Mouse (Mus musculus) cerebellum, adult (tissue): Measurements from ENCODE around the gene Hdac9.
A peak's percentile ranks its signal among the peaks of the same experiment; 100 is the strongest.

Source experiments
- ATAC-seq: cut with Nextera tagmentation; 2 replicates; pipeline ENCODE4 v1.9.2; 2017; ENCODE audit warnings: mild to moderate bottlenecking, moderate library complexity, mixed read lengths; ENCODE audit not compliant: insufficient number of reproducible peaks, low FRiP score, low TSS enrichment

Hdac9 gene

GRCm38 (mm10) chr12:34722831-34723490, 193.9 kb downstream of the Hdac9 start:
- ATAC-seq, result no peak

GRCm38 (mm10) chr12:34720906-34721305, 196.0 kb downstream of the Hdac9 start:
- no peak for ATAC-seq

- no peak for ATAC-seq
These were observed 202.5 kb downstream of the Hdac9 start for GRCm38 (mm10) chr12:34714266-34714939.

DNA sequence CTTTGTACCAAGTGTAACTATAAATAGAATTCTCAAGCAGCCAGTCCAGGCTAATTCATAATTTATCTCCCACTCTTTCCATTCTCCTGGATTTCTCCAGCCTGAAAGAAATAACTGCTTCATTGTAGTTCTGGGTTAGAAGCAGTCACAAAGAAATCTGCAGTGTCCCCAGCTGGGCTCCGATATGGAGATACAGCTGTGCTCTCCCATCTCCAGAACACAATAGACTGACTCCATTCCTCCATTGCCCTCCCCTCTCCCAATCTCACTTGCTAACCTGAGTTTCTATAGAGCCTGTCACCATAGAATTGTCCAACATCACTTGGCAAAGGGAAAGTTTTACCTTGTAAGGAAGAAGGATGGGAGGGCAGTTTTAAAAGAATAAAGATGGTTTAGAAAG, 218.9 kb downstream of the Hdac9 start:
- no peak for ATAC-seq

GRCm38 (mm10) chr12:34696736-34697135, 220.2 kb downstream of the Hdac9 start:
- no peak for ATAC-seq

DNA sequence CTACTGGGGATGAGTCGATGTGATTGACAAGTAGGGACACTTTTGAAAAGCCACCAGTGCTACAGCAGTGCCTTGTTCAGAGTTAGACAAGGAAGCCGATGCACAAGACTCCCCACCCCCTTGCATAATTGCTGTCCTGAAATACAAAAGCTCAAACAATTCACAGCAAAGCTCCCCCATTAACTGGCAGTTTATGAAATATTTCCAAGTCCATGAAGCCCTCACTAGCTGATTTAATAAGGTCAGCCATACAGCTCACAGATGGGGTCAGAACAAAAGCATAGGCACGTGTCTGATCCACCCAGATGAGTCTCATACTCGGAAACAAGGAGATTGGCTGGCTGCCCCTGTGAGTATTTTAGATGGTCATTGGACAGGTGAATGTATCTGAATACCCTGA, 228.0 kb downstream of the Hdac9 start:
- no peak for ATAC-seq

GRCm38 (mm10) chr12:34683375-34683774, 233.5 kb downstream of the Hdac9 start:
- ATAC-seq, result no peak

GRCm38 (mm10) chr12:34682657-34683056, 234.2 kb downstream of the Hdac9 start:
- ATAC-seq, result no peak

DNA sequence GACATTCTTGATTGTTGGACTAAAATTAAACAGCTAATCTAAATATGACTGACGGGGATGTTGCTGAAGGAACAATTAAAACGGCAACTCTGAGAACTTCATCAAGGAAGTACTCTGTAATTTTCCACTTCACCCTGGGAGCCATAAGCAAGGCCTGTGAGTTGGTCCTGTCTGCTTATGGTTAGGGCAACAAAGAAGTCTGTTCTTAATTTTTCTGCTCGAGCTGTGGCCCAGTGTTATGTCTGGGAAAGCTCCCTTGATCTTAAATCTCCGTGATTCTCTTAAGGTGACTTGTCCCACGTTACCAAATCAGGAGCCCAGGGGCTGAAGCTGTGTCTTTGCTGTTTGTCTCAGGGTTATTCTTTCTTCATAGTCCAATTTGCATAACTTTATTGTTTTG, 236.3 kb downstream of the Hdac9 start:
- ATAC-seq, result no peak; the same call in 1 of the 2 replicates

- ATAC-seq, result no peak
These were observed 239.8 kb downstream of the Hdac9 start for GRCm38 (mm10) chr12:34677110-34677509.

DNA sequence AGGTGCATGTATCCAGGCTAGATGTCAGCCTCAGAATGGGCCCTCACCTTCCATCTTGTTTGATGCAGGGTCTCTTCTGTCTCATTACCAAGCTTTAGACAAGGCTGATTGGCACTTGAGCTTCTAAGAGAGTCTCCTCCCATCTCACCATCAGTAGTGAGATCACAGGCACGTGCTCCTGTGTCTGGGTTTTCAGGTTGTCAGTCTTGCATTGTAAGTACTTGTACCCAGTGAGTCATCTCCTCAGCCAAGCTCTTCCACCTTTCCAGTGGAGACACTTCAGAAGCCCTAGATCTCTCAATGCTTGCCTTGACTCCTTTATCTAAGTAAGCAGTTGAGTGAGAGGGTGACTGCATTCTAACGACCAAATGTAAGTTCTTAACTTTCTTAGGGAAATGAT, 242.7 kb downstream of the Hdac9 start:
- ATAC-seq, result no peak

DNA sequence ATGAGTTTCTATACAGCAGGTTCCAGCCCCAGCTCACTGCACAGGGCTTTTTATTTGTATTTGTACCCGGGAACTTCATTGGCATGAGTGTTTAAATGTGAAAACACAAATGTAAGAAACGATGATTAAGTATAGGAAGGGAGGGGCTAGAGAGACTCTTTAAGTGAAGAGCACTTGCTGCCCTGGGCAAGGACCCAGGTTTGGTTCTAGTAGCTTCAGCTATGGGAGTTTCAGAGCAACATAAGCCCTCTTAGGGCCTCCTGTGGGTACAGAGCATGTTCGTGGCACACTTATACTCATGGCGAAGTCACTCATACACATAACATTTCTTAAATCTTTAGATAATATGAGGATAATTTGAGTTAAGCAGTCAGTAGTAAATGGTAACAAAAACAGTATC, 243.4 kb downstream of the Hdac9 start:
- no peak for ATAC-seq

- ATAC-seq, result peak; percentile 82
These were observed 252.1 kb downstream of the Hdac9 start for GRCm38 (mm10) chr12:34664758-34665157.

GRCm38 (mm10) chr12:34661378-34661777, 255.5 kb downstream of the Hdac9 start:
- ATAC-seq, result no peak

DNA sequence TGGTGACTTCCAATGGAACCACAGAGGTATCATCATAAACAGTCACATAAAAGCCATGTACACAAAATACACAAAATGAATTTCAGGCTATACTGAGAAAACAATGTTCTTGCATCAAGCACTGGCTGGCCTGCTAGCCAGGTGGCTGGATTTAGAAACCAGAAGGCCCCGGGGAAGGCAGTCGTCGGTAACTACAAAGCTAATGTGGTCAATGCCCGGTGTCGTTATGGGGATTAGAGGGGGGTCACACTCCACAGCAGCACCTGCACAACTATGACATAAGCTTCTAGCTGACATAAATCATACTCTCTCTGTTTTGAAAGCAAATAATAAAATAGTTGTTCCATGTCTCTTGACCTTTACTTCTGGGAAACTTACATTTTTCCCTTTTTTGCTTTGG, 256.9 kb downstream of the Hdac9 start:
- ATAC-seq, result no peak

- ATAC-seq, result no peak
These were observed 258.3 kb downstream of the Hdac9 start for GRCm38 (mm10) chr12:34658568-34658967.

DNA sequence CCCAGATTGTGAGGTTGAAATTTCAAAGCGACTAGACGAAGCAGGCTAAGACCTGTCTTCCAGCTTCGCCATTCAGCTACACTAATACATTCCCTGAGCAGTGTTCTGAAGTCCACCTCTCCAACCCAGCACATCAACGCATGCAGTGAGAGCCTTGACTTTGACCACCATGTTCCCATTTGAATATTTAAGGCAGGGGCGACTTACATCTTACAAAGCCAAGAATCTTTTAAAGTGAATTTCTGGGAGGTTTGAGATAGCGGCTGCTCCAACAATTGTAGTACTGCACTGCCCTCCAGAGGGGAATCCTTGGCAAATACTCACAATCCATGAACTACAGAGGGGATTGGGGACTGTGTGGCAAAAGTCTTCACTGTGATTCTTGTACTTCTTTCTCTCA, 258.8 kb downstream of the Hdac9 start:
- ATAC-seq, result 0 out of 2 replicates have a peak, but pooled peaks have one; percentile 49

DNA sequence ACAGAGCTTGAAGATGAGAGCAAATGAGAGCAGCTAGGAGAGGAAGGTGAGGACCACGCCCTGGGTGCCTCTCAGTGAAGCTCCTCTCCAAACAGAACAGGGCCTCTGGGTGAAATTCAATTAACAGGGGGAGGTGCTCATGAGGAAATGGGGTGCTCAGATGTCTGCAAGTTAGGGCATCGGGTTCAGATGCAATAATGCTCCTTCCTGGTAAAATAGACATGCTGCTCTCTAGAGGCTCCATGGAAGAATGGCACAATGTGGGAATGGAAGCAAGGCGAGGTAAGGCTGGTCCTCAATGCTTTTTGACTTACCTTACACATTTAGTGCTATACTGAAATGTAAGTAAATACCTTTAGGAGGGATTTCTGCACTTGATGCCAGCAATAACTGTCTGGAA, 263.3 kb downstream of the Hdac9 start:
- ATAC-seq, result no peak

- ATAC-seq, result no peak
These were observed 268.1 kb downstream of the Hdac9 start for GRCm38 (mm10) chr12:34648753-34649152.

DNA sequence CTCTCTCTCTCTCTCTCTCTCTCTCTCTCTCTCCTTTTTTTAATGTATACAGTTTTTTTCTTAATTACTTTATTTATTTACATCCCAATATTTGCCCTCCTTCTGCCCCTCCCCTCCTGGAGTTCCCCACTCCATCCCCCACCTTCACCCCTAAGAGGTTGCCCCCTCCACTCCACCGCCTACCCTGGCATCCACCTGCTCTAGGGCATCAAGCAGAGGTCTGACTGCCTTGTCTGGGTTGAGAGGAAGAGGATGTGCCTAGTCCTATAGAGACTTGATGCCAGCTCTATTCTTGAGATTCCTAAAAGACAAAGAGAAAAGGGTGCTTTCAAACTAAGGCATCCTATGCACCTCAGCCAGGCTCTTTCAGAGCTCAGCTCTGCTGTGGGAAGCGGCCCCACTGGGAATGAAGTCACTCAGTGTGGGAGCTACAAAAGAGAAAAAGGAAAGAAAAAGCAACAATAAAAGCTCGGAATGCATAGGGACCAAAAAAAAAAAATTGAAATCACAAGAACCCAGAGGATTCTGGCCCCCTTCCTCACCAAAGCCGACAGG, 275.1 kb downstream of the Hdac9 start:
- ATAC-seq, result no peak

DNA sequence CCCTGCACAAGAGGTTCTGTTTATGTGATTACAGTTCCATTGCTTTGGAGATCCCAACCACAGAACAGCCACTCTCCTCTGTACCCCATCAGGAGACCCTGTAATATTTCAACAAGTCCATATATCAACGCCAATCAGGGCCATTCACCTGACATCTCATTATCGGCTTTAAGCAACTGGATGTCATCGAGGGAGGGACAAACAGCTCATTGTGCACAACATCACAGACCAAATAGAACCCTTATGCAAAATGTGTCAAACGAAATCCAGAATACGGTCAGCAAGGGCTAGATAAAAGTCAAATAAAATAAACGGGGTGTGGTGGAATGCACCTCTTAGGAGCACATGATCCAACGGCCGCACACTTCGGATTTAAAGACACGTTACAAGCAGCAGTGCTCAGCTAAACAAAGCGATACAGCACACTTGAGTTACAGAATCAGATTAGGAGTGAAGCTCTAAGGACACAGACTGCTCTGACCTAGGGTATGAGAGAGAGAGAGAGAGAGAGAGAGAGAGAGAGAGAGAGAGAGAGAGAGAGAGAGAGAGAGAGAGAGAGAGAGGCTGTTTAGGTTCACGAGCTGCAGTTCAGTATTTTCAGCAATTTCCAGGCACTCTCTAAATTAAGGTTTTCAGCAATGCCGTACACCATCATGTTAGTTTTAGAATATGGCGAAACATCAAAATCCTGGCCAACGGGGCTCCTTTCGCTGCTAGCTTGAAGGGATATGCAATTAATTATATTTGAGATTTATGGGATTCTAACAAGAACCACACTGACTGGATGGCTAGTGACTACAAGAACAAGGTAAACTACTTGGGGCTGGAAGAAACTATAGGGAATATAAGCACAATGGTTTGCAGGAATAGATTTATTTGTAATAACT, 279.4 kb downstream of the Hdac9 start:
- no peak for ATAC-seq
